Mouse (Mus musculus): ENCODE measurements around the gene Olfr149. TPM values are rescaled to one million over a fixed set of nuclear protein-coding genes. Genes with fewer than 3 reads are reported as not detected.

The Olfr149 gene
- polyA plus RNA-seq, 1 experiment from 2014 or later, result 0.12 TPM

DNA sequence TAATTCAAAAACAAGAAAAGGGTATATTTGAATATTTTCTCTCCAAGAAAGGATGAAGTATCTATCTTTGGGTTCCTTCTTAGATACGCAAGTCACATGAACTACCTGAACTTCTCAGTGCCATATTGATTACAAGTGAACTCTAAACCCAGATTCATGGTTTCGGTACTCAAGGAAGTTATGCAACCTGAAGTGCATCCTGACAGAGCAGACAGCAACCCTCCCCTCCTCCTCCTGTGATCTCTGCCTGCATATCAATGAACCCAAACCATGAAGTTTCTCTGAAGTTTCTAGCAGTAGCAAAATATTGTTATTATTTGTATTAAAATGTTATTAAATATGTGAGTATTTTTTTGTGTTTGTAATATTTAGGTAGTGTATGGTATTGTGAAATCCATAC, 28.4 kb downstream of the Olfr149 start:
- H3K9me3 ChIP-seq (ENCODE audit: control insufficient read depth, low read length), result no peaks in the 10 kb centered on the region
- H3K9ac ChIP-seq (replicated peaks; ENCODE audit: low read length), result no peak overlapping the region
- H3K4me2 ChIP-seq (ENCODE audit: low read length), result no peak overlapping the region
- no peaks in the 10 kb centered on the region for H3K36me3 ChIP-seq (ENCODE audit: control insufficient read depth, insufficient read depth, low read length)
- no peaks in the 10 kb centered on the region for H3K27me3 ChIP-seq (ENCODE audit: control insufficient read depth, insufficient read depth, low read length)
- H3K4me3 ChIP-seq (replicated peaks; ENCODE audit: low read depth, low read length), result no peak overlapping the region
- no peak for ATAC-seq (ENCODE audit: low FRiP score, low TSS enrichment)
- 97% methylated on average over 2 of the region's 2 CpGs for WGBS
- no peak for DNase-seq
- no peaks in the 10 kb centered on the region for H3K4me1 ChIP-seq (ENCODE audit: control insufficient read depth, insufficient read depth, low read length)
- no peak overlapping the region for H3K27ac ChIP-seq (replicated peaks; ENCODE audit: low read depth, low read length)

DNA sequence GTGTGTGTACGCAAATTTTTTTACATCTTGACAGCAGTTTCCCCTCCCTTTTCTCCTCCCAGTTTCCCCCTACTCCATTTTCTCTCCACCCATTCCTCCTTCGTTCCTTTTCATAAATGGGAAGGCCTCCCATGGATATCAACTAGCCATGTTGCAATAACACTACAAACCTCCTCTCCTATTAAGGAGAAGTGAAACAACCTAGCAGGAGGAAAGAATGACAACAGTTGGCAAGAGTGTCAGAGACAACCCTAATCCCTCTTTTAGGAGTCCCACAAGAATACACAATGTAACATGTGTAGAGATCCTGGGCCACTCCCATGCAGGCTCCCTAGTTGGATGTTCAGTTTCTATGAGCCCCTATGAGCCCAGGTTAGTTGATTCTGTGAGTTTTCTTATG, 32.1 kb downstream of the Olfr149 start:
- DNase-seq, result no peak
- Histone ChIP-seq H3K36me3 (ENCODE audit: control insufficient read depth, insufficient read depth, low read length) (no peaks in the 10 kb centered on the region), H3K9me3 (ENCODE audit: control insufficient read depth, low read length) (no peaks in the 10 kb centered on the region), H3K4me1 (ENCODE audit: control insufficient read depth, insufficient read depth, low read length) (no peaks in the 10 kb centered on the region), H3K27ac (replicated peaks; ENCODE audit: low read depth, low read length) (no peak overlapping the region), H3K27me3 (ENCODE audit: control insufficient read depth, insufficient read depth, low read length) (no peaks in the 10 kb centered on the region), H3K9ac (replicated peaks; ENCODE audit: low read length) (no peak overlapping the region), H3K4me2 (ENCODE audit: low read length) (no peak overlapping the region), H3K4me3 (replicated peaks; ENCODE audit: low read depth, low read length) (no peak overlapping the region)
- WGBS, result 85% methylated on average over 2 of the region's 2 CpGs
- ATAC-seq (ENCODE audit: low FRiP score, low TSS enrichment), result no peak

DNA sequence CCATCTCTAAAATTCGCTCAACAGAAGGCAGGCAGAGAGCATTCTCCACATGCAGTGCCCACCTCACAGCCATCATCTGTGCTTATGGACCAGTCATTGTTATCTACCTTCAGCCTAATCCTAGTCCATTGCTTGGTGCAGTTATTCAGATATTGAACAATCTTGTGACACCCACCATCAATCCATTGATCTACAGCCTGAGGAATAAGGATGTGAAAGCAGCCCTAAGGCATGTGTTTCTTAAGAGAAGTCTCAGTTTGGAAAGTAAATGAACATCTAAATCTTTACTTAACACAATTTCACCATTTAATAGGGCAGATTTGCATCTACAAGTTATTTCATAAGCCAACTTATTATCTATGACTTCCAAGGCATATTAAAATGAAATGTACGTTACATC, 37.2 kb downstream of the Olfr149 start:
- WGBS, result 88% methylated on average over 2 of the region's 2 CpGs
- Histone ChIP-seq H3K9ac (replicated peaks; ENCODE audit: low read length) (no peak overlapping the region), H3K27me3 (ENCODE audit: control insufficient read depth, insufficient read depth, low read length) (no peaks in the 10 kb centered on the region), H3K36me3 (ENCODE audit: control insufficient read depth, insufficient read depth, low read length) (no peaks in the 10 kb centered on the region), H3K9me3 (ENCODE audit: control insufficient read depth, low read length) (no peaks in the 10 kb centered on the region), H3K4me3 (replicated peaks; ENCODE audit: low read depth, low read length) (no peak overlapping the region), H3K4me1 (ENCODE audit: control insufficient read depth, insufficient read depth, low read length) (no peaks in the 10 kb centered on the region), H3K4me2 (ENCODE audit: low read length) (no peak overlapping the region), H3K27ac (replicated peaks; ENCODE audit: low read depth, low read length) (no peak overlapping the region)
- DNase-seq, result no peak
- ATAC-seq (ENCODE audit: low FRiP score, low TSS enrichment), result no peak

DNA sequence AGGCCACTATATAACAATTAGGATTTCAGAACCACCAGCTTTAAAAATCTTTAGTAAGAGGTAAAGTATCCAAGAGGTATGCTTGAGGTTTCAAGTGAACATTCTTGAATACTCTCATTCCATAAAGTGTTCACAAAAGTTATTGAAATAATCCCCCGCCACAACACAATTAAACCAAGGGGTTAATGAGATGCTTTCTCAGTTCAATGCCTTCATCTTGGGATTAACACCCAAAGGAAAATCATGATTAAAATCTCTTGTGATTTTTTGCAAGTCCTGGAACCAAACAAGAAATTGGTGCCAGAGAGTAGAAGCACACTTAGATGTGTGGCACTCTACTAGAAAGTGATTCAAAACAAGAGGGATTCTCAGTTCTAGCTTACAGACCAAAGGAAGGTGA, 40.0 kb downstream of the Olfr149 start, which contains the start of gene Olfr963:
Gene Olfr963, plus strand, starts transcription at position 301 of the 400 bp plus-strand sequence.
- Histone ChIP-seq H3K9me3 (ENCODE audit: control insufficient read depth, low read length) (no peaks in the 10 kb centered on the region), H3K9ac (replicated peaks; ENCODE audit: low read length) (no peak within 1 kb of the TSS), H3K4me1 (ENCODE audit: control insufficient read depth, insufficient read depth, low read length) (no peaks in the 10 kb centered on the region), H3K27me3 (ENCODE audit: control insufficient read depth, insufficient read depth, low read length) (no peaks in the 10 kb centered on the region), H3K4me3 (replicated peaks; ENCODE audit: low read depth, low read length) (no peak within 1 kb of the TSS), H3K4me2 (ENCODE audit: low read length) (no peak within 1 kb of the TSS), H3K27ac (replicated peaks; ENCODE audit: low read depth, low read length) (no peak within 1 kb of the TSS), H3K36me3 (ENCODE audit: control insufficient read depth, insufficient read depth, low read length) (no peaks in the 10 kb centered on the region)
- no peak for ATAC-seq (ENCODE audit: low FRiP score, low TSS enrichment)
- WGBS, result 92% methylated on average over 1 of the region's 1 CpGs
- DNase-seq, result no peak

DNA sequence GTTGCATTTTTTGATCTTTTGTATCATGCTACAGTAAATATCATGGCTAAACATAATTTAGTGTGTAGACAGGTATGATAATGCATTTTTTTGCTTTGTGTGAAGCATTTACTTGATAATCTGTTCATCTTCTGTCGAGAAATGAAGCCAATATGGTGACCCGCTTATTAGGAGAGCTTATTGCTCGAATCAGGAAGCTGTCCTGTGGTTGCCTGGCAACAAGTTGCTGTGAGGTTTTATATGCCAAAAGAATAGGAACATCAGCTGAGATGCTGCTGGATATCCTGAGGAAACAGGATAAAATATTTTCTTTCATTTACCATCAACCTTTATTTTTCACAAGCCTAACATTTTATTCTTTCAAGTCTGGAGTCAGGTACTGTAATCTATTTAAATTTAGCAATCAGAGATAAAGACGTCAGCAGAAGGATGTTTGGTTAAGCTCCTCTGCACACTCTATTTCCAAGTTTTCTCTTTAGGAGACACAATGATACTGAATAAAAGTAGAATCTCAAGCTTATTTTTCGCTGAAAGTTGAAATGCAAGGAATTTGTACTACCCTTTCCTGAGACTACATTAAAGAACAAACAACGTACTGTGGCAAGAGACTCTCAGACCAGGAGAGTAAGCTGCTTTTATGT, 52.0 kb downstream of the Olfr149 start:
- Histone ChIP-seq H3K4me2 (ENCODE audit: low read length) (no peak overlapping the region), H3K4me1 (ENCODE audit: control insufficient read depth, insufficient read depth, low read length) (no peaks in the 10 kb centered on the region), H3K4me3 (replicated peaks; ENCODE audit: low read depth, low read length) (no peak overlapping the region), H3K9ac (replicated peaks; ENCODE audit: low read length) (no peak overlapping the region), H3K27ac (replicated peaks; ENCODE audit: low read depth, low read length) (0 out of 2 replicates have a peak overlapping the region, but pooled peaks have one; percentile 52), H3K27me3 (ENCODE audit: control insufficient read depth, insufficient read depth, low read length) (no peaks in the 10 kb centered on the region), H3K9me3 (ENCODE audit: control insufficient read depth, low read length) (no peaks in the 10 kb centered on the region), H3K36me3 (ENCODE audit: control insufficient read depth, insufficient read depth, low read length) (no peaks in the 10 kb centered on the region)
- ATAC-seq (ENCODE audit: low FRiP score, low TSS enrichment), result no peak
- WGBS, result 54% methylated on average over 6 of the region's 6 CpGs
- peak; percentile 70 for DNase-seq

Other genes starting within 250 kb of the Olfr149 start
- gene Olfr955, start 235.2 kb downstream of the Olfr149 start, polyA plus RNA-seq (2014; fragmentation: Nextera tagmentation; extraction: Ambion mirVana), result not detected in 2 replicates
- not detected in 2 replicates for gene Olfr44, start 213.1 kb downstream of the Olfr149 start, polyA plus RNA-seq (2014; fragmentation: Nextera tagmentation; extraction: Ambion mirVana)
- not detected in 2 replicates for gene Olfr957, start 191.3 kb downstream of the Olfr149 start, polyA plus RNA-seq (2014; fragmentation: Nextera tagmentation; extraction: Ambion mirVana)
- gene Olfr958, start 153.1 kb downstream of the Olfr149 start, polyA plus RNA-seq (2014; fragmentation: Nextera tagmentation; extraction: Ambion mirVana), result not detected in 2 replicates
- gene Olfr959, start 131.5 kb downstream of the Olfr149 start, polyA plus RNA-seq (2014; fragmentation: Nextera tagmentation; extraction: Ambion mirVana), result not detected in 2 replicates
- gene AW551984, start 102.7 kb downstream of the Olfr149 start, polyA plus RNA-seq (2014; fragmentation: Nextera tagmentation; extraction: Ambion mirVana), result 127 and 131 TPM in 2 replicates
- not detected in 2 replicates for gene Olfr148, start 96.5 kb downstream of the Olfr149 start, polyA plus RNA-seq (2014; fragmentation: Nextera tagmentation; extraction: Ambion mirVana)
- not detected in 2 replicates for gene Olfr960, start 85.7 kb downstream of the Olfr149 start, polyA plus RNA-seq (2014; fragmentation: Nextera tagmentation; extraction: Ambion mirVana)
- gene Olfr961, start 62.0 kb downstream of the Olfr149 start, polyA plus RNA-seq (2014; fragmentation: Nextera tagmentation; extraction: Ambion mirVana), result not detected in 2 replicates
- not detected in 2 replicates for gene Olfr963, start 39.9 kb downstream of the Olfr149 start, polyA plus RNA-seq (2014; fragmentation: Nextera tagmentation; extraction: Ambion mirVana)
- gene Olfr965, start 4.2 kb upstream of the Olfr149 start, polyA plus RNA-seq (2014; fragmentation: Nextera tagmentation; extraction: Ambion mirVana), result not detected in 2 replicates
- not detected in 2 replicates for gene Olfr150, start 23.9 kb upstream of the Olfr149 start, polyA plus RNA-seq (2014; fragmentation: Nextera tagmentation; extraction: Ambion mirVana)
- not detected in 2 replicates for gene Olfr967, start 39.1 kb upstream of the Olfr149 start, polyA plus RNA-seq (2014; fragmentation: Nextera tagmentation; extraction: Ambion mirVana)
- gene Olfr968, start 76.1 kb upstream of the Olfr149 start, polyA plus RNA-seq (2014; fragmentation: Nextera tagmentation; extraction: Ambion mirVana), result not detected in 2 replicates
- gene Olfr969, start 83.8 kb upstream of the Olfr149 start, polyA plus RNA-seq (2014; fragmentation: Nextera tagmentation; extraction: Ambion mirVana), result not detected in 2 replicates
- not detected in 2 replicates for gene Olfr970, start 101.7 kb upstream of the Olfr149 start, polyA plus RNA-seq (2014; fragmentation: Nextera tagmentation; extraction: Ambion mirVana)
- not detected in 2 replicates for gene Olfr971, start 129.8 kb upstream of the Olfr149 start, polyA plus RNA-seq (2014; fragmentation: Nextera tagmentation; extraction: Ambion mirVana)
- not detected in 2 replicates for gene Olfr972, start 159.3 kb upstream of the Olfr149 start, polyA plus RNA-seq (2014; fragmentation: Nextera tagmentation; extraction: Ambion mirVana)
- not detected in 2 replicates for gene Olfr229, start 200.2 kb upstream of the Olfr149 start, polyA plus RNA-seq (2014; fragmentation: Nextera tagmentation; extraction: Ambion mirVana)
- not detected in 2 replicates for gene Olfr974, start 230.4 kb upstream of the Olfr149 start, polyA plus RNA-seq (2014; fragmentation: Nextera tagmentation; extraction: Ambion mirVana)
- not detected in 2 replicates for gene Olfr975, start 244.9 kb upstream of the Olfr149 start, polyA plus RNA-seq (2014; fragmentation: Nextera tagmentation; extraction: Ambion mirVana)

Data from midbrain, embryonic 14.5 days (tissue).